Mouse (Mus musculus) ES-E14 (cell line): ENCODE data around the gene Trappc3.

ENCODE experiments used
- CHD2 ChIP-seq: IDR thresholded peaks from 2 replicates; pipeline ENCODE4 v1.6.1; 2014; ENCODE audit warnings: mild to moderate bottlenecking, low read depth, low read length, inconsistent platforms
- HCFC1 ChIP-seq: IDR thresholded peaks from 2 replicates; pipeline ENCODE4 v1.6.1; 2012; ENCODE audit warnings: low read length, inconsistent platforms, borderline replicate concordance; ENCODE audit not compliant: insufficient read depth
- MAFK ChIP-seq: IDR thresholded peaks from 2 replicates; pipeline ENCODE4 v1.6.1; 2014; ENCODE audit warnings: mild to moderate bottlenecking, low read depth, low read length, inconsistent platforms; ENCODE audit not compliant: insufficient read depth
- ZC3H11A ChIP-seq: IDR thresholded peaks from 2 replicates; pipeline ENCODE4 v1.6.1; 2012; ENCODE audit warnings: low read depth, mild to moderate bottlenecking, inconsistent platforms, low read length, borderline replicate concordance

DNA sequence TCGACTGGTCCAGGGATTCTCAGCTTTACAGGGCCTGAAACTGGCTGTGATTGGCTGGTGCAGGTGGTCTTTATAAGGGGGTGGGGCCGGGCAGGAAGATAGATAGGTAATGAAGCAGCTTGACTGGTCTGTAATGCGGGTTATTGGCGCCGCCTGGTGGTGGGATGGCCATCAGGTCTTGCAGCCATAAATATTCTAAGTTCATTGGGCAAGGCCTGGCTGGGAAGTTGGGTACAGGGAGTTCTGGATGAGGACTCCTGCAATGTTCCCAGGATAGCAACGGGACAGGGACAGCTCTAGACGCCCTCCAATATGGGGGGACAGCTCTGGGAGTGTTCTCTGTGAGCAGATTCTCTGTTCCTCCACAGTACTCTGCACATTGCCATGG, 47.8 kb downstream of the Trappc3 start:
- TF ChIP-seq MAFK (no peak), HCFC1 (no peak), ZC3H11A (peak; percentile 81), CHD2 (no peak)
